Comparison of ENCODE assay signal across 13 mouse cellular contexts in genomic region chr17:48430394-48430793, GRCm38 (mm10). TPM values are rescaled to one million over a fixed set of nuclear protein-coding genes. Genes with fewer than 3 reads are reported as not detected.
DNase-seq lines count a peak whose midpoint lies in the region; ATAC-seq and TF ChIP-seq lines count a peak whose summit lies in the region.
"Had no signal": no experiment of that assay in that cellular context is flagged by ENCODE, and none has a peak within 500 bp of the region (broad histone marks: within the 10 kb centered on the region; RNA-seq: fewer than 3 reads in every experiment).

No protein-coding gene starts in this region.

- no peaks in the 10 kb centered on the region for H3K36me3 ChIP-seq in forebrain, embryonic 10.5 days (replicated peaks)
- H3K36me3 ChIP-seq in forebrain, embryonic 12.5 days (replicated peaks): no peaks in the 10 kb centered on the region
- H3K36me3 ChIP-seq in limb, embryonic 14.5 days (ENCODE audit: control insufficient read depth, insufficient read depth, low read length): no peaks in the 10 kb centered on the region
- H3K36me3 ChIP-seq: neural tube, embryonic 12.5 days had no signal

- ATAC-seq in forebrain, embryonic 12.5 days (ENCODE audit: low FRiP score): no peak
- ATAC-seq in limb, embryonic 14.5 days (ENCODE audit: low FRiP score, low read depth): no peak
- ATAC-seq in megakaryocyte progenitor cell, adult 5-6 weeks (replicated peaks; ENCODE audit: poor library complexity): no peak

- TF ChIP-seq POLR2A in limb, embryonic 14.5 days (IDR thresholded peaks at IDR 0.05; ENCODE audit: borderline replicate concordance, extremely low read depth, insufficient read depth, insufficient read length): no peak

- no peak overlapping the region for H3K4me3 ChIP-seq in forebrain, embryonic 10.5 days
- no peak overlapping the region for H3K4me3 ChIP-seq in forebrain, embryonic 12.5 days (replicated peaks)
- no peak overlapping the region for H3K4me3 ChIP-seq in limb, embryonic 14.5 days (replicated peaks; ENCODE audit: low read length)
- H3K4me3 ChIP-seq: neural tube, embryonic 12.5 days had no signal

- 63% methylated on average over 5 of the region's 5 CpGs for WGBS in forebrain, embryonic 10.5 days
- whole genome bisulfite sequencing in forebrain, embryonic 12.5 days: 73% methylated on average over 5 of the region's 5 CpGs
- 40% methylated on average over 5 of the region's 5 CpGs for WGBS in limb, embryonic 14.5 days

- H3K4me1 ChIP-seq in forebrain, embryonic 10.5 days: peaks cover 51% of the 10 kb centered on the region
- H3K4me1 ChIP-seq in forebrain, embryonic 12.5 days: peaks cover 21% of the 10 kb centered on the region
- H3K4me1 ChIP-seq in limb, embryonic 14.5 days (ENCODE audit: control insufficient read depth, insufficient read depth, low read length): peaks cover 31% of the 10 kb centered on the region

- no peak overlapping the region for H3K4me2 ChIP-seq in forebrain, embryonic 12.5 days
- H3K4me2 ChIP-seq in limb, embryonic 14.5 days (replicated peaks; ENCODE audit: low read depth, low read length, severe bottlenecking): no peak overlapping the region
- H3K4me2 ChIP-seq: neural tube, embryonic 12.5 days had no signal

- H3K27ac ChIP-seq in forebrain, embryonic 10.5 days: peak overlapping the region; percentile 37; the same call in 1 of the 2 replicates
- no peak overlapping the region for H3K27ac ChIP-seq in forebrain, embryonic 12.5 days
- peak overlapping the region; percentile 43 for H3K27ac ChIP-seq in limb, embryonic 14.5 days (replicated peaks; ENCODE audit: low read depth, low read length)
- H3K27ac ChIP-seq: liver, embryonic 14.5 days; neural tube, embryonic 12.5 days had no signal

- no peak for DNase-seq in forebrain, embryonic 10.5 days (ENCODE audit: extremely low spot score, low spot score)
- peak; percentile 20 for DNase-seq in retina, adult 2 months (ENCODE audit: low read depth, low spot score)
- DNase-seq in retina, embryonic 14.5 days (ENCODE audit: low spot score): no peak
- peak; percentile 44 for DNase-seq in limb, embryonic 14.5 days (ENCODE audit: low spot score)
- DNase-seq in right cerebral cortex, adult 2 months (ENCODE audit: low spot score in 2 of 2): no peak
- no peak for DNase-seq in thymus, adult 18-20 months
- DNase-seq: embryo, embryonic 11 days; spleen, adult 18-20 months had no signal

- no peaks in the 10 kb centered on the region for H3K9me3 ChIP-seq in forebrain, embryonic 10.5 days
- no peaks in the 10 kb centered on the region for H3K9me3 ChIP-seq in forebrain, embryonic 12.5 days
- H3K9me3 ChIP-seq in limb, embryonic 14.5 days (ENCODE audit: control insufficient read depth, low read length): no peaks in the 10 kb centered on the region
- H3K9me3 ChIP-seq: neural tube, embryonic 12.5 days had no signal

- no peaks in the 10 kb centered on the region for H3K27me3 ChIP-seq in forebrain, embryonic 10.5 days (ENCODE audit: poor library complexity, severe bottlenecking)
- H3K27me3 ChIP-seq in forebrain, embryonic 12.5 days: no peaks in the 10 kb centered on the region
- H3K27me3 ChIP-seq in limb, embryonic 14.5 days (ENCODE audit: control insufficient read depth, insufficient read depth, low read length): no peaks in the 10 kb centered on the region
- H3K27me3 ChIP-seq: neural tube, embryonic 12.5 days had no signal

- H3K9ac ChIP-seq in forebrain, embryonic 12.5 days: no peak overlapping the region
- H3K9ac ChIP-seq in limb, embryonic 14.5 days (ENCODE audit: low read depth, low read length, severe bottlenecking): no peak overlapping the region
- H3K9ac ChIP-seq: liver, embryonic 14.5 days; neural tube, embryonic 12.5 days had no signal

RNA-seq across cellular contexts. Expression of gene Apobec2, which starts 2.3 kb away (rescaled TPM):
- 0.64 and 0.78 TPM in 2 replicates for polyA plus RNA-seq in forebrain, embryonic 10.5 days (2016; fragmentation: Nextera tagmentation; extraction: Ambion mirVana)
- 0.65 and 0.82 TPM in 2 replicates for polyA plus RNA-seq in forebrain, embryonic 12.5 days (2016; fragmentation: Nextera tagmentation; extraction: Ambion mirVana)
- polyA plus RNA-seq in limb, embryonic 14.5 days (2012; rRNA removed): 21.7 and 25.0 TPM in 2 replicates
- polyA plus RNA-seq in limb, embryonic 14.5 days (2014; fragmentation: Nextera tagmentation; extraction: Ambion mirVana): 28.7 and 42.5 TPM in 2 replicates
- total RNA-seq in megakaryocyte progenitor cell, adult 5-6 weeks (2015): not detected in 2 replicates
- total RNA-seq in megakaryocyte progenitor cell, adult 5-6 weeks (2017): not detected in 2 replicates

RNA-seq across cellular contexts. Expression of gene Oard1, which starts 20.6 kb away (rescaled TPM):
- 107 TPM in 2 replicates for polyA plus RNA-seq in forebrain, embryonic 10.5 days (2016; fragmentation: Nextera tagmentation; extraction: Ambion mirVana)
- polyA plus RNA-seq in forebrain, embryonic 12.5 days (2016; fragmentation: Nextera tagmentation; extraction: Ambion mirVana): 82.8 and 87.4 TPM in 2 replicates
- 22.1 and 28.5 TPM in 2 replicates for polyA plus RNA-seq in limb, embryonic 14.5 days (2012; rRNA removed)
- 46.8 and 46.9 TPM in 2 replicates for polyA plus RNA-seq in limb, embryonic 14.5 days (2014; fragmentation: Nextera tagmentation; extraction: Ambion mirVana)
- 39.8 and 42.4 TPM in 2 replicates for total RNA-seq in megakaryocyte progenitor cell, adult 5-6 weeks (2015)
- total RNA-seq in megakaryocyte progenitor cell, adult 5-6 weeks (2017): 57.9 and 60.9 TPM in 2 replicates

RNA-seq across cellular contexts. Expression of gene Nfya, which starts 20.7 kb away (rescaled TPM):
- 18.7 and 19.0 TPM in 2 replicates for polyA plus RNA-seq in forebrain, embryonic 10.5 days (2016; fragmentation: Nextera tagmentation; extraction: Ambion mirVana)
- 20.7 and 23.4 TPM in 2 replicates for polyA plus RNA-seq in forebrain, embryonic 12.5 days (2016; fragmentation: Nextera tagmentation; extraction: Ambion mirVana)
- polyA plus RNA-seq in limb, embryonic 14.5 days (2012; rRNA removed): 95.0 and 123 TPM in 2 replicates
- polyA plus RNA-seq in limb, embryonic 14.5 days (2014; fragmentation: Nextera tagmentation; extraction: Ambion mirVana): 19.2 and 22.2 TPM in 2 replicates
- 103 and 105 TPM in 2 replicates for total RNA-seq in megakaryocyte progenitor cell, adult 5-6 weeks (2015)
- total RNA-seq in megakaryocyte progenitor cell, adult 5-6 weeks (2017): 34.4 and 38.0 TPM in 2 replicates

RNA-seq across cellular contexts. Expression of gene Tspo2, which starts 20.9 kb away (rescaled TPM):
- not detected in 2 replicates for polyA plus RNA-seq in forebrain, embryonic 10.5 days (2016; fragmentation: Nextera tagmentation; extraction: Ambion mirVana)
- polyA plus RNA-seq in forebrain, embryonic 12.5 days (2016; fragmentation: Nextera tagmentation; extraction: Ambion mirVana): 1.2 and 1.5 TPM in 2 replicates
- 1.6 and 2.0 TPM in 2 replicates for polyA plus RNA-seq in limb, embryonic 14.5 days (2012; rRNA removed)
- 1.7 TPM in 2 replicates for polyA plus RNA-seq in limb, embryonic 14.5 days (2014; fragmentation: Nextera tagmentation; extraction: Ambion mirVana)
- total RNA-seq in megakaryocyte progenitor cell, adult 5-6 weeks (2015): 5.9 and 18.8 TPM in 2 replicates
- total RNA-seq in megakaryocyte progenitor cell, adult 5-6 weeks (2017): 4.2 and 6.8 TPM in 2 replicates
- total RNA-seq: gastrocnemius, adult 8-10 months had no signal

RNA-seq across cellular contexts. Expression of gene Unc5cl, which starts 24.3 kb away (rescaled TPM):
- polyA plus RNA-seq in forebrain, embryonic 10.5 days (2016; fragmentation: Nextera tagmentation; extraction: Ambion mirVana): 0.07 and 0.27 TPM in 2 replicates
- polyA plus RNA-seq in forebrain, embryonic 12.5 days (2016; fragmentation: Nextera tagmentation; extraction: Ambion mirVana): 0.10 and 0.18 TPM in 2 replicates
- 0.15 and 0.41 TPM in 2 replicates for polyA plus RNA-seq in limb, embryonic 14.5 days (2012; rRNA removed)
- 0.18 TPM in 2 replicates for polyA plus RNA-seq in limb, embryonic 14.5 days (2014; fragmentation: Nextera tagmentation; extraction: Ambion mirVana)
- 0.42 and 0.66 TPM in 2 replicates for total RNA-seq in megakaryocyte progenitor cell, adult 5-6 weeks (2015)
- 0.79 and 3.6 TPM in 2 replicates for total RNA-seq in megakaryocyte progenitor cell, adult 5-6 weeks (2017)
- total RNA-seq: gastrocnemius, adult 8-10 months had no signal
- polyA plus RNA-seq: neural tube, embryonic 12.5 days had no signal

Comparison
In these comparisons a context has a peak if more than half of its experiments do, and no peak if none do; other contexts are left out.
1. DNase-seq: peak in retina, adult 2 months (single experiment) and limb, embryonic 14.5 days (single experiment); none in forebrain, embryonic 10.5 days (single experiment), retina, embryonic 14.5 days (single experiment), right cerebral cortex, adult 2 months (0 of 2) and thymus, adult 18-20 months (0 of 2).
2. RNA of gene Apobec2, which starts 2.3 kb away (polyA plus RNA-seq): 21.7 to 42.5 TPM in limb, embryonic 14.5 days; 0.64 to 0.78 TPM in forebrain, embryonic 10.5 days and 0.65 to 0.82 TPM in forebrain, embryonic 12.5 days; every median in the first group is over 10 times any median in the second.